Mouse (Mus musculus) stomach, postnatal 0 days (tissue): ENCODE results near the gene Banp.

ENCODE experiments used
- CTCF ChIP-seq: IDR thresholded peaks from 2 replicates; pipeline ENCODE4 v1.5.1; 2016; ENCODE audit warnings: antibody characterized with exemption, low read depth, mild to moderate bottlenecking, moderate library complexity
- EP300 ChIP-seq: optimal IDR thresholded peaks from 2 replicates; pipeline ENCODE3; 2016; ENCODE audit warnings: antibody characterized with exemption

DNA sequence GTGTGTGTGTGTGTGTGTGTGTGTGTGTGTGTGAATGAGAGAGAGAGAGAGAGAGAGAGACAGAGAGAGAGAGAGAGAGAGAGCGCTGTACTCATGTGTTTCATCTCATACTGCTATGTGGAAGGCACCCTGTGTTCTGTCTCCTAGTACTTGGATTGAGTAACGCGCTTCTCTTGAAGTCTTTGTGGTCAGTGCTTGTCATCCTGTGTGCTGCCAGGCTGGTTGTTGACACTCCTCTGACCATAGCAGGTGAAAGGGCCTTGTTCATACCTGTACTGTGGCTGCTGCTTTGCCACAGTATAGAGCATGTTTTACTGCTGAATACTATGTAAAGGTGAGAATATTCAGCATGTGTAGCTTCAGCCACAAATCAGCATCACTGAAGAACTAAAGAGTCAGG, 36.1 kb downstream of the Banp start:
- TF ChIP-seq CTCF (no peak), EP300 (no peak)
